Comparison of ENCODE assay signal across 21 mouse cellular contexts in the genomic region with DNA sequence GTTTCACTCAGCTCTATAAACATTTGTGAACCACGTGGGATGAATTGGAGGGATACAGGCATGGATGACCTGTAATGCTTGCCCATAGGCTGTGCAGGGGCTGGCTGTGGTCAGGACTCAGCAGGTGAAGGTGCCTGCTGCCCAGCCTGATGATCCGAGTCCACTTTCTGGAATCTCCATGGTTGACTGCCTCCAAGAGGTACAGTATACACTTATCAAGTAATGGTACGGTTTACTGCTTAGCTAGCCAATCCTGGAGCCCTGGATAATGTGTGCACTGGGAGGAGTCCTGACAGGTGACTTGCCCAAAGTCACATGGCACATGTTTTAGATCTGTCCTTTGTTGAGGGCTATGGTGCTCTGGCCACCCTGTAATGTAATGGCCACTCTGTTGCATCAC. TPM values are rescaled to one million over a fixed set of nuclear protein-coding genes. Genes with fewer than 3 reads are reported as not detected.
DNase-seq lines count a peak whose midpoint lies in the region; ATAC-seq and TF ChIP-seq lines count a peak whose summit lies in the region.
"Had no signal": no experiment of that assay in that cellular context is flagged by ENCODE, and none has a peak within 500 bp of the region (broad histone marks: within the 10 kb centered on the region; RNA-seq: fewer than 3 reads in every experiment).

No protein-coding gene starts in this region.

- no peaks in the 10 kb centered on the region for H3K27me3 ChIP-seq in kidney, embryonic 16.5 days (ENCODE audit: insufficient read depth, low read length)
- H3K27me3 ChIP-seq: embryonic facial prominence, embryonic 13.5 days; forebrain, embryonic 15.5 days; hindbrain, embryonic 15.5 days had no signal

- H3K4me3 ChIP-seq in kidney, embryonic 16.5 days (ENCODE audit: low read length) = no peak overlapping the region
- H3K4me3 ChIP-seq in gastrocnemius, adult 2 months = no peak overlapping the region
- H3K4me3 ChIP-seq: embryonic facial prominence, embryonic 13.5 days; forebrain, embryonic 15.5 days; heart, embryonic 13.5 days; hindbrain, embryonic 15.5 days had no signal

- 52% methylated on average over 3 of the region's 3 CpGs for WGBS in kidney, embryonic 16.5 days

- DNase-seq in kidney, adult 8-10 months = peak; percentile 59 to 75
- DNase-seq in kidney, postnatal 25 days = peak; percentile 53 to 82
- DNase-seq in thymus, postnatal 36 days = no peak
- DNase-seq in gastrocnemius, adult 2 months = no peak
- DNase-seq: adrenal gland, adult 8-10 months; adrenal gland, postnatal 36 days; B cell, adult 2 months; cerebellum, adult 2 months; cerebellum, postnatal 14 days; gastrocnemius, postnatal 25 days; heart, postnatal 36 days had no signal

- no peak overlapping the region for H3K4me2 ChIP-seq in kidney, embryonic 16.5 days (replicated peaks; ENCODE audit: low read depth, low read length)
- H3K4me2 ChIP-seq: embryonic facial prominence, embryonic 13.5 days; forebrain, embryonic 15.5 days; heart, embryonic 13.5 days; hindbrain, embryonic 15.5 days had no signal

- H3K27ac ChIP-seq in kidney, embryonic 16.5 days (ENCODE audit: low read length) = peak overlapping the region; percentile 43; the same call in 1 of the 2 replicates
- no peak overlapping the region for H3K27ac ChIP-seq in gastrocnemius, adult 2 months
- H3K27ac ChIP-seq: embryonic facial prominence, embryonic 13.5 days; forebrain, embryonic 15.5 days; heart, embryonic 13.5 days; hindbrain, embryonic 15.5 days had no signal

- no peak overlapping the region for H3K9ac ChIP-seq in kidney, embryonic 16.5 days (replicated peaks; ENCODE audit: low read length)
- H3K9ac ChIP-seq: embryonic facial prominence, embryonic 13.5 days; forebrain, embryonic 15.5 days; heart, embryonic 13.5 days; hindbrain, embryonic 15.5 days had no signal

- no peaks in the 10 kb centered on the region for H3K36me3 ChIP-seq in kidney, embryonic 16.5 days (ENCODE audit: insufficient read depth, low read length)
- H3K36me3 ChIP-seq: embryonic facial prominence, embryonic 13.5 days; forebrain, embryonic 15.5 days; G1E; heart, embryonic 13.5 days; hindbrain, embryonic 15.5 days had no signal

- peaks cover 12% of the 10 kb centered on the region for H3K4me1 ChIP-seq in kidney, embryonic 16.5 days (ENCODE audit: insufficient read depth, low read length)
- H3K4me1 ChIP-seq: embryonic facial prominence, embryonic 13.5 days; forebrain, embryonic 15.5 days; heart, embryonic 13.5 days; hindbrain, embryonic 15.5 days had no signal

- intact Hi-C loops in gastrocnemius, adult 2 months (cut with DNase I) = no loop called here

- H3K9me3 ChIP-seq in kidney, embryonic 16.5 days (ENCODE audit: low read length) = no peaks in the 10 kb centered on the region
- H3K9me3 ChIP-seq: embryonic facial prominence, embryonic 13.5 days; forebrain, embryonic 15.5 days; G1E; heart, embryonic 13.5 days; hindbrain, embryonic 15.5 days had no signal

- no peak for TF ChIP-seq CTCF in gastrocnemius, adult 2 months (IDR thresholded peaks at IDR 0.05)

- 0 out of 2 replicates have a peak, but pooled peaks have one; percentile 19 for ATAC-seq in erythroid progenitor cell, adult 5-6 weeks (replicated peaks; ENCODE audit: low FRiP score, poor library complexity, severe bottlenecking)
- peak; percentile 21; the same call in 1 of the 2 replicates for ATAC-seq in kidney, embryonic 16.5 days (ENCODE audit: low FRiP score, low TSS enrichment)
- ATAC-seq in erythroblast, adult 5-6 weeks (replicated peaks; ENCODE audit: low FRiP score, poor library complexity, severe bottlenecking) = no peak
- ATAC-seq: CD4-positive, CD25-positive, alpha-beta regulatory T cell, adult 4 months; forebrain, embryonic 15.5 days had no signal

RNA-seq across cellular contexts. Expression of a gene that starts 8.7 kb away (rescaled TPM):
- total RNA-seq in erythroid progenitor cell, adult 5-6 weeks (2015; ENCODE audit: low replicate concordance) = not detected in 2 replicates
- total RNA-seq in erythroid progenitor cell, adult 5-6 weeks (2017; ENCODE audit: low replicate concordance) = 0.39 TPM in 1 of 2 replicates, not detected in the other
- polyA plus RNA-seq in kidney, embryonic 16.5 days (2015; fragmentation: Nextera tagmentation; extraction: Ambion mirVana) = 11.1 and 13.2 TPM in 2 replicates
- total RNA-seq in erythroblast, adult 5-6 weeks (2015; ENCODE audit: low replicate concordance) = not detected in 2 replicates
- total RNA-seq in erythroblast, adult 5-6 weeks (2017; ENCODE audit: low replicate concordance) = not detected in 2 replicates
- total RNA-seq in gastrocnemius, adult 2 months (2021) = 1 to 10 TPM; 1.8 to 2.7 TPM
- total RNA-seq: G1E; granulocyte monocyte progenitor cell, adult 5-6 weeks had no signal
- polyA plus RNA-seq: CD4-positive, CD25-positive, alpha-beta regulatory T cell, adult 4 months; G1E had no signal

RNA-seq across cellular contexts. Expression of a gene that starts 17.7 kb away (rescaled TPM):
- 647 and 687 TPM in 2 replicates for total RNA-seq in erythroid progenitor cell, adult 5-6 weeks (2015; ENCODE audit: low replicate concordance)
- total RNA-seq in erythroid progenitor cell, adult 5-6 weeks (2017; ENCODE audit: low replicate concordance) = 662 and 846 TPM in 2 replicates
- polyA plus RNA-seq in kidney, embryonic 16.5 days (2015; fragmentation: Nextera tagmentation; extraction: Ambion mirVana) = 215 and 225 TPM in 2 replicates
- total RNA-seq in erythroblast, adult 5-6 weeks (2015; ENCODE audit: low replicate concordance) = 113 and 145 TPM in 2 replicates
- 150 and 198 TPM in 2 replicates for total RNA-seq in erythroblast, adult 5-6 weeks (2017; ENCODE audit: low replicate concordance)
- 1 to 10 TPM in 1 of 2 experiments, under 1 TPM in 1; 0.89 to 1.1 TPM for total RNA-seq in gastrocnemius, adult 2 months (2021)

RNA-seq across cellular contexts. Expression of a gene that starts 39.3 kb away (rescaled TPM):
- 30.6 and 40.0 TPM in 2 replicates for total RNA-seq in erythroid progenitor cell, adult 5-6 weeks (2015; ENCODE audit: low replicate concordance)
- total RNA-seq in erythroid progenitor cell, adult 5-6 weeks (2017; ENCODE audit: low replicate concordance) = 46.6 and 52.6 TPM in 2 replicates
- polyA plus RNA-seq in kidney, embryonic 16.5 days (2015; fragmentation: Nextera tagmentation; extraction: Ambion mirVana) = 15.6 and 17.0 TPM in 2 replicates
- 4.8 and 7.9 TPM in 2 replicates for total RNA-seq in erythroblast, adult 5-6 weeks (2015; ENCODE audit: low replicate concordance)
- 11.8 and 14.8 TPM in 2 replicates for total RNA-seq in erythroblast, adult 5-6 weeks (2017; ENCODE audit: low replicate concordance)
- total RNA-seq in gastrocnemius, adult 2 months (2021) = 1 to 10 TPM; 4.1 to 7.9 TPM

Comparison
In these comparisons a context has a peak if more than half of its experiments do, and no peak if none do; other contexts are left out.
1. DNase-seq: peak in kidney, adult 8-10 months (2 of 2) and kidney, postnatal 25 days (2 of 2); none in thymus, postnatal 36 days (0 of 2) and gastrocnemius, adult 2 months (single experiment).
2. RNA of a gene that starts 17.7 kb away (total RNA-seq): 647 to 846 TPM in erythroid progenitor cell, adult 5-6 weeks and 113 to 198 TPM in erythroblast, adult 5-6 weeks; 0.89 to 1.1 TPM in gastrocnemius, adult 2 months; every median in the first group is over 10 times any median in the second.